ENCODE assay signal across 8 mouse cellular contexts in genomic region chr2:156177079-156177478, GRCm38 (mm10). TPM values are rescaled to one million over a fixed set of nuclear protein-coding genes. Genes with fewer than 3 reads are reported as not detected.
DNase-seq lines count a peak whose midpoint lies in the region; ATAC-seq and TF ChIP-seq lines count a peak whose summit lies in the region.
"Had no signal": no experiment of that assay in that cellular context is flagged by ENCODE, and none has a peak within 500 bp of the region (broad histone marks: within the 10 kb centered on the region; RNA-seq: fewer than 3 reads in every experiment).

No protein-coding gene starts in this region.

- DNase-seq in intestine, embryonic 14.5 days (ENCODE audit: low spot score), result peak; percentile 41
- DNase-seq in midbrain, postnatal 0 days (ENCODE audit: low spot score), result no peak
- DNase-seq in midbrain, embryonic 10.5 days (ENCODE audit: low spot score), result no peak
- no peak for DNase-seq in stomach, postnatal 0 days (ENCODE audit: low spot score)
- DNase-seq in layer of hippocampus, postnatal 14 days (ENCODE audit: low spot score in 2 of 2), result no peak

- no peak overlapping the region; the same call in 1 of the 2 replicates for H3K4me2 ChIP-seq in intestine, embryonic 14.5 days (ENCODE audit: low read length)
- no peak overlapping the region for H3K4me2 ChIP-seq in intestine, embryonic 16.5 days (ENCODE audit: low read depth, low read length)
- H3K4me2 ChIP-seq in midbrain, postnatal 0 days (ENCODE audit: low read depth, low read length, poor library complexity, severe bottlenecking), result 0 out of 2 replicates have a peak overlapping the region, but pooled peaks have one; percentile 7
- H3K4me2 ChIP-seq in limb, embryonic 12.5 days, result peak overlapping the region; percentile 35
- H3K4me2 ChIP-seq in stomach, postnatal 0 days (replicated peaks; ENCODE audit: low read depth), result 0 out of 2 replicates have a peak overlapping the region, but pooled peaks have one; percentile 20

- 86% methylated on average over 6 of the region's 6 CpGs for WGBS in intestine, embryonic 14.5 days
- 78% methylated on average over 6 of the region's 6 CpGs for WGBS in intestine, embryonic 16.5 days
- 81% methylated on average over 6 of the region's 6 CpGs for WGBS in midbrain, postnatal 0 days
- 94% methylated on average over 6 of the region's 6 CpGs for WGBS in midbrain, embryonic 10.5 days
- WGBS in limb, embryonic 12.5 days, result 87% methylated on average over 6 of the region's 6 CpGs
- WGBS in stomach, postnatal 0 days, result 65% methylated on average over 6 of the region's 6 CpGs

- 0 out of 2 replicates have a peak overlapping the region, but pooled peaks have one; percentile 11 for H3K4me3 ChIP-seq in intestine, embryonic 14.5 days (ENCODE audit: low read depth, low read length)
- no peak overlapping the region for H3K4me3 ChIP-seq in intestine, embryonic 16.5 days (ENCODE audit: low read length)
- no peak overlapping the region for H3K4me3 ChIP-seq in midbrain, postnatal 0 days (ENCODE audit: low read depth, low read length)
- no peak overlapping the region for H3K4me3 ChIP-seq in midbrain, embryonic 10.5 days
- 0 out of 2 replicates have a peak overlapping the region, but pooled peaks have one; percentile 3 for H3K4me3 ChIP-seq in limb, embryonic 12.5 days (replicated peaks)
- H3K4me3 ChIP-seq in stomach, postnatal 0 days (ENCODE audit: low read depth, low read length), result no peak overlapping the region
- H3K4me3 ChIP-seq: midbrain, embryonic 15.5 days had no signal

- no peak for TF ChIP-seq EP300 in stomach, postnatal 0 days (optimal IDR thresholded peaks at IDR 0.05)

- no peak overlapping the region for H3K27ac ChIP-seq in intestine, embryonic 14.5 days (ENCODE audit: low read depth)
- no peak overlapping the region for H3K27ac ChIP-seq in intestine, embryonic 16.5 days (ENCODE audit: low read length)
- H3K27ac ChIP-seq in midbrain, postnatal 0 days (ENCODE audit: low read depth, low read length), result no peak overlapping the region
- no peak overlapping the region for H3K27ac ChIP-seq in midbrain, embryonic 10.5 days (replicated peaks)
- H3K27ac ChIP-seq in limb, embryonic 12.5 days, result no peak overlapping the region
- H3K27ac ChIP-seq in stomach, postnatal 0 days (replicated peaks), result no peak overlapping the region
- H3K27ac ChIP-seq: midbrain, embryonic 15.5 days had no signal

- no peaks in the 10 kb centered on the region for H3K9me3 ChIP-seq in intestine, embryonic 14.5 days (ENCODE audit: control insufficient read depth, low read length)
- no peaks in the 10 kb centered on the region for H3K9me3 ChIP-seq in intestine, embryonic 16.5 days (ENCODE audit: control insufficient read depth, low read length)
- H3K9me3 ChIP-seq in midbrain, postnatal 0 days (ENCODE audit: low read length), result no peaks in the 10 kb centered on the region
- H3K9me3 ChIP-seq in midbrain, embryonic 10.5 days (replicated peaks), result no peaks in the 10 kb centered on the region
- H3K9me3 ChIP-seq in limb, embryonic 12.5 days, result no peaks in the 10 kb centered on the region
- no peaks in the 10 kb centered on the region for H3K9me3 ChIP-seq in stomach, postnatal 0 days (ENCODE audit: control insufficient read depth, low read length)
- H3K9me3 ChIP-seq: midbrain, embryonic 15.5 days had no signal

- H3K27me3 ChIP-seq in intestine, embryonic 14.5 days (replicated peaks; ENCODE audit: control insufficient read depth, insufficient read depth, low read length), result no peaks in the 10 kb centered on the region
- H3K27me3 ChIP-seq in intestine, embryonic 16.5 days (replicated peaks; ENCODE audit: control insufficient read depth, insufficient read depth, low read length), result no peaks in the 10 kb centered on the region
- no peaks in the 10 kb centered on the region for H3K27me3 ChIP-seq in midbrain, postnatal 0 days (ENCODE audit: insufficient read depth, low read length)
- no peaks in the 10 kb centered on the region for H3K27me3 ChIP-seq in midbrain, embryonic 10.5 days (ENCODE audit: low read depth, poor library complexity, severe bottlenecking)
- no peaks in the 10 kb centered on the region for H3K27me3 ChIP-seq in limb, embryonic 12.5 days
- H3K27me3 ChIP-seq in stomach, postnatal 0 days (ENCODE audit: control insufficient read depth, insufficient read depth, low read length), result no peaks in the 10 kb centered on the region
- H3K27me3 ChIP-seq: midbrain, embryonic 15.5 days had no signal

- peaks cover 12% of the 10 kb centered on the region for H3K4me1 ChIP-seq in intestine, embryonic 14.5 days (replicated peaks; ENCODE audit: control insufficient read depth, insufficient read depth, low read length)
- H3K4me1 ChIP-seq in intestine, embryonic 16.5 days (ENCODE audit: control insufficient read depth, insufficient read depth, low read length), result peaks cover 11% of the 10 kb centered on the region
- H3K4me1 ChIP-seq in midbrain, postnatal 0 days (ENCODE audit: insufficient read depth, low read length), result no peaks in the 10 kb centered on the region
- peaks cover 37% of the 10 kb centered on the region for H3K4me1 ChIP-seq in midbrain, embryonic 10.5 days
- peaks cover 16% of the 10 kb centered on the region for H3K4me1 ChIP-seq in limb, embryonic 12.5 days (replicated peaks)
- peaks cover 5% of the 10 kb centered on the region for H3K4me1 ChIP-seq in stomach, postnatal 0 days (replicated peaks; ENCODE audit: control insufficient read depth, insufficient read depth)

- no peak overlapping the region for H3K9ac ChIP-seq in intestine, embryonic 14.5 days (ENCODE audit: low read length)
- H3K9ac ChIP-seq in intestine, embryonic 16.5 days (ENCODE audit: low read depth, low read length), result no peak overlapping the region
- no peak overlapping the region for H3K9ac ChIP-seq in midbrain, postnatal 0 days (replicated peaks; ENCODE audit: low read length, poor library complexity, severe bottlenecking)
- no peak overlapping the region for H3K9ac ChIP-seq in limb, embryonic 12.5 days (replicated peaks)
- no peak overlapping the region for H3K9ac ChIP-seq in stomach, postnatal 0 days (ENCODE audit: low read length)
- H3K9ac ChIP-seq: midbrain, embryonic 15.5 days had no signal

- peaks cover 64% of the 10 kb centered on the region for H3K36me3 ChIP-seq in intestine, embryonic 14.5 days (ENCODE audit: control insufficient read depth, insufficient read depth, low read length)
- peaks cover 5% of the 10 kb centered on the region; the same call in 1 of the 2 replicates for H3K36me3 ChIP-seq in intestine, embryonic 16.5 days (ENCODE audit: control insufficient read depth, insufficient read depth, low read length)
- peaks cover 17% of the 10 kb centered on the region; the same call in 1 of the 2 replicates for H3K36me3 ChIP-seq in midbrain, postnatal 0 days (ENCODE audit: insufficient read depth, low read length)
- peaks cover 69% of the 10 kb centered on the region for H3K36me3 ChIP-seq in midbrain, embryonic 10.5 days
- H3K36me3 ChIP-seq in limb, embryonic 12.5 days, result peaks cover 56% of the 10 kb centered on the region
- H3K36me3 ChIP-seq in stomach, postnatal 0 days (ENCODE audit: control insufficient read depth, insufficient read depth, low read length), result peaks cover 10% of the 10 kb centered on the region

- no peak for TF ChIP-seq CTCF in midbrain, postnatal 0 days (IDR thresholded peaks at IDR 0.05)
- no peak for TF ChIP-seq CTCF in stomach, postnatal 0 days (IDR thresholded peaks at IDR 0.05; ENCODE audit: low read depth)

- no peak for ATAC-seq in intestine, embryonic 14.5 days (replicated peaks; ENCODE audit: low FRiP score, low TSS enrichment, low read depth)
- ATAC-seq in intestine, embryonic 16.5 days, result no peak
- no peak for ATAC-seq in midbrain, postnatal 0 days (ENCODE audit: low FRiP score)
- ATAC-seq in limb, embryonic 12.5 days (ENCODE audit: insufficient number of reproducible peaks, insufficient read depth, low FRiP score, low TSS enrichment, low read depth), result no peak
- ATAC-seq in stomach, postnatal 0 days (ENCODE audit: low FRiP score, low TSS enrichment), result no peak
- ATAC-seq: midbrain, embryonic 15.5 days had no signal

RNA-seq across cellular contexts. Expression of gene Rbm39, which starts 3.0 kb away (rescaled TPM):
- 622 and 652 TPM in 2 replicates for polyA plus RNA-seq in intestine, embryonic 14.5 days (2014; fragmentation: Nextera tagmentation; extraction: Ambion mirVana)
- 450 and 473 TPM in 2 replicates for polyA plus RNA-seq in intestine, embryonic 16.5 days (2015; fragmentation: Nextera tagmentation; extraction: Ambion mirVana)
- total RNA-seq in midbrain, postnatal 0 days (2014; rRNA removed), result 234 and 372 TPM in 2 replicates
- 387 and 466 TPM in 2 replicates for polyA plus RNA-seq in midbrain, postnatal 0 days (2015; fragmentation: Nextera tagmentation; extraction: Ambion mirVana)
- 584 and 587 TPM in 2 replicates for polyA plus RNA-seq in midbrain, embryonic 10.5 days (2016; fragmentation: Nextera tagmentation; extraction: Ambion mirVana)
- polyA plus RNA-seq in limb, embryonic 12.5 days (2016; fragmentation: Nextera tagmentation; extraction: Ambion mirVana), result 757 and 825 TPM in 2 replicates
- 335 and 349 TPM in 2 replicates for polyA plus RNA-seq in stomach, postnatal 0 days (2015; fragmentation: Nextera tagmentation; extraction: Ambion mirVana)
- total RNA-seq in layer of hippocampus, postnatal 14 days (2021), result 100 to 1,000 TPM; 293 to 339 TPM

RNA-seq across cellular contexts. Expression of gene Phf20, which starts 19.2 kb away (rescaled TPM):
- 72.4 and 76.1 TPM in 2 replicates for polyA plus RNA-seq in intestine, embryonic 14.5 days (2014; fragmentation: Nextera tagmentation; extraction: Ambion mirVana)
- polyA plus RNA-seq in intestine, embryonic 16.5 days (2015; fragmentation: Nextera tagmentation; extraction: Ambion mirVana), result 46.8 and 53.2 TPM in 2 replicates
- 27.6 and 37.4 TPM in 2 replicates for total RNA-seq in midbrain, postnatal 0 days (2014; rRNA removed)
- polyA plus RNA-seq in midbrain, postnatal 0 days (2015; fragmentation: Nextera tagmentation; extraction: Ambion mirVana), result 108 and 116 TPM in 2 replicates
- 75.5 and 82.8 TPM in 2 replicates for polyA plus RNA-seq in midbrain, embryonic 10.5 days (2016; fragmentation: Nextera tagmentation; extraction: Ambion mirVana)
- polyA plus RNA-seq in limb, embryonic 12.5 days (2016; fragmentation: Nextera tagmentation; extraction: Ambion mirVana), result 84.3 and 88.3 TPM in 2 replicates
- 28.4 and 29.3 TPM in 2 replicates for polyA plus RNA-seq in stomach, postnatal 0 days (2015; fragmentation: Nextera tagmentation; extraction: Ambion mirVana)
- 10 to 100 TPM; 76.5 to 77.4 TPM for total RNA-seq in layer of hippocampus, postnatal 14 days (2021)

RNA-seq across cellular contexts. Expression of gene Nfs1, which starts 33.1 kb away (rescaled TPM):
- polyA plus RNA-seq in intestine, embryonic 14.5 days (2014; fragmentation: Nextera tagmentation; extraction: Ambion mirVana), result 51.1 and 52.8 TPM in 2 replicates
- polyA plus RNA-seq in intestine, embryonic 16.5 days (2015; fragmentation: Nextera tagmentation; extraction: Ambion mirVana), result 69.0 and 69.2 TPM in 2 replicates
- total RNA-seq in midbrain, postnatal 0 days (2014; rRNA removed), result 34.5 and 40.3 TPM in 2 replicates
- polyA plus RNA-seq in midbrain, postnatal 0 days (2015; fragmentation: Nextera tagmentation; extraction: Ambion mirVana), result 34.9 and 38.5 TPM in 2 replicates
- polyA plus RNA-seq in midbrain, embryonic 10.5 days (2016; fragmentation: Nextera tagmentation; extraction: Ambion mirVana), result 46.0 and 46.7 TPM in 2 replicates
- polyA plus RNA-seq in limb, embryonic 12.5 days (2016; fragmentation: Nextera tagmentation; extraction: Ambion mirVana), result 32.9 and 33.7 TPM in 2 replicates
- polyA plus RNA-seq in stomach, postnatal 0 days (2015; fragmentation: Nextera tagmentation; extraction: Ambion mirVana), result 40.3 and 43.5 TPM in 2 replicates
- 10 to 100 TPM; 42.0 to 44.1 TPM for total RNA-seq in layer of hippocampus, postnatal 14 days (2021)

RNA-seq across cellular contexts. Expression of gene Romo1, which starts 33.2 kb away (rescaled TPM):
- polyA plus RNA-seq in intestine, embryonic 14.5 days (2014; fragmentation: Nextera tagmentation; extraction: Ambion mirVana), result 427 and 467 TPM in 2 replicates
- 358 and 367 TPM in 2 replicates for polyA plus RNA-seq in intestine, embryonic 16.5 days (2015; fragmentation: Nextera tagmentation; extraction: Ambion mirVana)
- 89.4 and 107 TPM in 2 replicates for total RNA-seq in midbrain, postnatal 0 days (2014; rRNA removed)
- 521 and 552 TPM in 2 replicates for polyA plus RNA-seq in midbrain, postnatal 0 days (2015; fragmentation: Nextera tagmentation; extraction: Ambion mirVana)
- polyA plus RNA-seq in midbrain, embryonic 10.5 days (2016; fragmentation: Nextera tagmentation; extraction: Ambion mirVana), result 426 and 441 TPM in 2 replicates
- 447 and 463 TPM in 2 replicates for polyA plus RNA-seq in limb, embryonic 12.5 days (2016; fragmentation: Nextera tagmentation; extraction: Ambion mirVana)
- polyA plus RNA-seq in stomach, postnatal 0 days (2015; fragmentation: Nextera tagmentation; extraction: Ambion mirVana), result 378 and 415 TPM in 2 replicates
- 100 to 1,000 TPM; 210 to 215 TPM for total RNA-seq in layer of hippocampus, postnatal 14 days (2021)

RNA-seq across cellular contexts. Expression of gene Gm28036, which starts 50.2 kb away (rescaled TPM):
- polyA plus RNA-seq in intestine, embryonic 14.5 days (2014; fragmentation: Nextera tagmentation; extraction: Ambion mirVana), result 13.3 and 13.6 TPM in 2 replicates
- polyA plus RNA-seq in intestine, embryonic 16.5 days (2015; fragmentation: Nextera tagmentation; extraction: Ambion mirVana), result 13.5 and 14.1 TPM in 2 replicates
- total RNA-seq in midbrain, postnatal 0 days (2014; rRNA removed), result 54.1 and 56.8 TPM in 2 replicates
- 10.1 and 10.8 TPM in 2 replicates for polyA plus RNA-seq in midbrain, postnatal 0 days (2015; fragmentation: Nextera tagmentation; extraction: Ambion mirVana)
- 19.1 and 27.3 TPM in 2 replicates for polyA plus RNA-seq in midbrain, embryonic 10.5 days (2016; fragmentation: Nextera tagmentation; extraction: Ambion mirVana)
- 16.8 and 22.0 TPM in 2 replicates for polyA plus RNA-seq in limb, embryonic 12.5 days (2016; fragmentation: Nextera tagmentation; extraction: Ambion mirVana)
- 4.3 and 5.1 TPM in 2 replicates for polyA plus RNA-seq in stomach, postnatal 0 days (2015; fragmentation: Nextera tagmentation; extraction: Ambion mirVana)
- total RNA-seq in layer of hippocampus, postnatal 14 days (2021), result 10 to 100 TPM; 20.0 to 20.9 TPM

Comparison
In these comparisons a context has a peak if more than half of its experiments do, and no peak if none do; other contexts are left out.
1. H3K4me3 ChIP-seq: peak in intestine, embryonic 14.5 days (single experiment) and limb, embryonic 12.5 days (single experiment); none in intestine, embryonic 16.5 days (single experiment), midbrain, postnatal 0 days (single experiment), midbrain, embryonic 10.5 days (single experiment) and stomach, postnatal 0 days (single experiment).
2. H3K4me2 ChIP-seq: peak in midbrain, postnatal 0 days (single experiment), limb, embryonic 12.5 days (single experiment) and stomach, postnatal 0 days (single experiment); none in intestine, embryonic 14.5 days (single experiment) and intestine, embryonic 16.5 days (single experiment).